Mouse (Mus musculus) stomach, embryonic 16.5 days (tissue): Measurements from ENCODE around the gene Adam12. TPM values are rescaled to one million over a fixed set of nuclear protein-coding genes. Genes with fewer than 3 reads are reported as not detected.

ENCODE experiments used
- ATAC-seq: fragments of 200-750 bp; cut with Nextera tagmentation; 2 replicates; pipeline ENCODE4 v1.8.0; 2017; ENCODE audit warnings: moderate number of reproducible peaks, moderate TSS enrichment; ENCODE audit not compliant: insufficient read depth, low FRiP score
- H3K27ac ChIP-seq: fragments of 300-500 bp; sonication (generic); 2 replicates; pipeline ENCODE4 v1.5.1; 2014; ENCODE audit warnings: low read length
- H3K27me3 ChIP-seq: fragments of 300-500 bp; sonication (generic); 2 replicates; pipeline ENCODE4 v1.6.1; 2014; ENCODE audit warnings: low read length, control low read depth, mixed read lengths; ENCODE audit not compliant: control insufficient read depth, insufficient read depth
- H3K36me3 ChIP-seq: fragments of 300-500 bp; sonication (generic); 2 replicates; pipeline ENCODE4 v1.6.1; 2014; ENCODE audit warnings: low read length; ENCODE audit not compliant: control insufficient read depth, insufficient read depth
- H3K4me1 ChIP-seq: fragments of 300-500 bp; sonication (generic); 2 replicates; pipeline ENCODE4 v1.6.1; 2014; ENCODE audit warnings: low read length, control low read depth, mixed read lengths; ENCODE audit not compliant: control insufficient read depth, insufficient read depth
- H3K4me2 ChIP-seq: fragments of 300-500 bp; sonication (generic); 2 replicates; pipeline ENCODE4 v1.6.1; 2014; ENCODE audit warnings: low read depth, low read length, mixed read lengths
- H3K4me3 ChIP-seq: fragments of 300-500 bp; sonication (generic); replicated peaks from 2 replicates; pipeline ENCODE4 v1.5.1; 2014; ENCODE audit warnings: mild to moderate bottlenecking, low read length
- H3K9ac ChIP-seq: fragments of 300-500 bp; sonication (generic); 2 replicates; pipeline ENCODE4 v1.6.1; 2014; ENCODE audit warnings: low read length
- H3K9me3 ChIP-seq: fragments of 300-500 bp; sonication (generic); replicated peaks from 2 replicates; pipeline ENCODE4 v1.6.1; 2016; ENCODE audit warnings: low read length, control low read depth; ENCODE audit not compliant: control insufficient read depth
- WGBS: fragments of 180-500 bp; shearing (Covaris S2); extraction: QIAGEN DNeasy Blood & Tissue Kit; methylation state at CpG from one replicate; pipeline ENCODE4 v1.1.7; 2014; 5-methylcytosine and 5-hydroxymethylcytosine counted together
- polyA plus RNA-seq: library from polyadenylated mRNA; unstranded; fragments of >200 nt; fragmentation: Nextera tagmentation; extraction: Ambion mirVana; gene quantifications from 2 replicates; pipeline ENCODE4 v1.2.1, GENCODE M21; 2015

Adam12 gene
- polyA plus RNA-seq, 1 experiment from 2014 or later, result 4.4 TPM

GRCm38 (mm10) chr7:133863151-133863550 is 368.8 kb downstream of the Adam12 start:
- no peak overlapping the region for H3K4me3 ChIP-seq
- H3K4me2 ChIP-seq, result no peak overlapping the region
- no peaks in the 10 kb centered on the region for H3K9me3 ChIP-seq
- H3K4me1 ChIP-seq, result no peaks in the 10 kb centered on the region
- H3K27ac ChIP-seq, result no peak overlapping the region
- WGBS, result 44% methylated on average over 3 of the region's 3 CpGs
- no peaks in the 10 kb centered on the region for H3K36me3 ChIP-seq
- no peaks in the 10 kb centered on the region for H3K27me3 ChIP-seq
- no peak for ATAC-seq
- no peak overlapping the region for H3K9ac ChIP-seq

GRCm38 (mm10) chr7:133862723-133863122 is 369.2 kb downstream of the Adam12 start:
- no peak overlapping the region for H3K4me2 ChIP-seq
- WGBS, result 83% methylated on average over 5 of the region's 5 CpGs
- H3K36me3 ChIP-seq, result no peaks in the 10 kb centered on the region
- H3K27me3 ChIP-seq, result no peaks in the 10 kb centered on the region
- ATAC-seq, result no peak
- no peak overlapping the region for H3K9ac ChIP-seq
- no peaks in the 10 kb centered on the region for H3K4me1 ChIP-seq
- no peak overlapping the region for H3K27ac ChIP-seq
- H3K9me3 ChIP-seq, result no peaks in the 10 kb centered on the region
- no peak overlapping the region for H3K4me3 ChIP-seq

GRCm38 (mm10) chr7:133862233-133862632 is 369.7 kb downstream of the Adam12 start:
- no peaks in the 10 kb centered on the region for H3K36me3 ChIP-seq
- no peaks in the 10 kb centered on the region for H3K27me3 ChIP-seq
- H3K4me1 ChIP-seq, result no peaks in the 10 kb centered on the region
- no peaks in the 10 kb centered on the region for H3K9me3 ChIP-seq
- H3K9ac ChIP-seq, result no peak overlapping the region
- H3K4me2 ChIP-seq, result no peak overlapping the region
- H3K4me3 ChIP-seq, result no peak overlapping the region
- 90% methylated on average over 6 of the region's 6 CpGs for WGBS
- no peak for ATAC-seq
- H3K27ac ChIP-seq, result no peak overlapping the region

GRCm38 (mm10) chr7:133859548-133859947 is 372.4 kb downstream of the Adam12 start:
- 43% methylated on average over 4 of the region's 4 CpGs for whole genome bisulfite sequencing
- H3K9me3 ChIP-seq, result no peaks in the 10 kb centered on the region

GRCm38 (mm10) chr7:133858506-133858905 is 373.4 kb downstream of the Adam12 start:
- H3K27ac ChIP-seq, result no peak overlapping the region
- WGBS, result 86% methylated on average over 3 of the region's 3 CpGs
- no peak for ATAC-seq
- no peak overlapping the region for H3K4me3 ChIP-seq
- no peaks in the 10 kb centered on the region for H3K36me3 ChIP-seq
- H3K4me2 ChIP-seq, result no peak overlapping the region
- no peaks in the 10 kb centered on the region for H3K27me3 ChIP-seq
- no peak overlapping the region for H3K9ac ChIP-seq
- H3K4me1 ChIP-seq, result no peaks in the 10 kb centered on the region
- H3K9me3 ChIP-seq, result no peaks in the 10 kb centered on the region

More at GRCm38 (mm10) chr7:133859548-133859947, 372.4 kb downstream of the Adam12 start:
- H3K4me1 ChIP-seq, result no peaks in the 10 kb centered on the region
- no peak overlapping the region for H3K9ac ChIP-seq
- H3K4me3 ChIP-seq, result no peak overlapping the region
- no peak for ATAC-seq
- no peaks in the 10 kb centered on the region for H3K36me3 ChIP-seq
- no peak overlapping the region for H3K27ac ChIP-seq
- H3K4me2 ChIP-seq, result no peak overlapping the region
- H3K27me3 ChIP-seq, result no peaks in the 10 kb centered on the region

GRCm38 (mm10) chr7:133856278-133856677 is 375.7 kb downstream of the Adam12 start:
- no peaks in the 10 kb centered on the region for H3K9me3 ChIP-seq
- H3K4me3 ChIP-seq, result no peak overlapping the region
- H3K36me3 ChIP-seq, result no peaks in the 10 kb centered on the region
- H3K27me3 ChIP-seq, result no peaks in the 10 kb centered on the region
- no peak overlapping the region for H3K27ac ChIP-seq
- 30% methylated on average over 3 of the region's 3 CpGs for WGBS
- H3K4me2 ChIP-seq, result no peak overlapping the region
- ATAC-seq, result no peak
- no peaks in the 10 kb centered on the region for H3K4me1 ChIP-seq
- H3K9ac ChIP-seq, result no peak overlapping the region

- H3K9ac ChIP-seq, result no peak overlapping the region
- no peak overlapping the region for H3K4me3 ChIP-seq
- H3K27ac ChIP-seq, result no peak overlapping the region
- ATAC-seq, result no peak
- H3K27me3 ChIP-seq, result no peaks in the 10 kb centered on the region
- H3K4me1 ChIP-seq, result no peaks in the 10 kb centered on the region
- H3K36me3 ChIP-seq, result no peaks in the 10 kb centered on the region
- H3K9me3 ChIP-seq, result no peaks in the 10 kb centered on the region
- H3K4me2 ChIP-seq, result no peak overlapping the region
Observed at GRCm38 (mm10) chr7:133850735-133851134, 381.2 kb downstream of the Adam12 start.

GRCm38 (mm10) chr7:133848180-133848579 is 383.8 kb downstream of the Adam12 start:
- Histone ChIP-seq H3K27me3 (no peaks in the 10 kb centered on the region), H3K9ac (no peak overlapping the region), H3K4me2 (no peak overlapping the region), H3K36me3 (no peaks in the 10 kb centered on the region), H3K4me3 (no peak overlapping the region), H3K9me3 (no peaks in the 10 kb centered on the region), H3K4me1 (no peaks in the 10 kb centered on the region), H3K27ac (no peak overlapping the region)
- no peak for ATAC-seq
- WGBS, result 61% methylated on average over 2 of the region's 2 CpGs

- Histone ChIP-seq H3K27ac (no peak overlapping the region), H3K4me2 (no peak overlapping the region), H3K9me3 (no peaks in the 10 kb centered on the region), H3K4me3 (no peak overlapping the region), H3K36me3 (no peaks in the 10 kb centered on the region), H3K27me3 (no peaks in the 10 kb centered on the region), H3K4me1 (no peaks in the 10 kb centered on the region), H3K9ac (no peak overlapping the region)
- 31% methylated on average over 1 of the region's 1 CpGs for WGBS
- ATAC-seq, result no peak; the same call in 1 of the 2 replicates
Observed at GRCm38 (mm10) chr7:133847175-133847574, 384.8 kb downstream of the Adam12 start.

GRCm38 (mm10) chr7:133842079-133842478 is 389.9 kb downstream of the Adam12 start:
- no peaks in the 10 kb centered on the region for H3K4me1 ChIP-seq
- no peak overlapping the region for H3K4me2 ChIP-seq
- no peaks in the 10 kb centered on the region for H3K36me3 ChIP-seq
- no peak for ATAC-seq
- WGBS, result 50% methylated on average over 6 of the region's 6 CpGs
- H3K9ac ChIP-seq, result no peak overlapping the region
- H3K4me3 ChIP-seq, result no peak overlapping the region
- no peak overlapping the region for H3K27ac ChIP-seq
- H3K9me3 ChIP-seq, result no peaks in the 10 kb centered on the region
- H3K27me3 ChIP-seq, result no peaks in the 10 kb centered on the region
